Mouse (Mus musculus): ENCODE results near the gene Gm20388.

DNA sequence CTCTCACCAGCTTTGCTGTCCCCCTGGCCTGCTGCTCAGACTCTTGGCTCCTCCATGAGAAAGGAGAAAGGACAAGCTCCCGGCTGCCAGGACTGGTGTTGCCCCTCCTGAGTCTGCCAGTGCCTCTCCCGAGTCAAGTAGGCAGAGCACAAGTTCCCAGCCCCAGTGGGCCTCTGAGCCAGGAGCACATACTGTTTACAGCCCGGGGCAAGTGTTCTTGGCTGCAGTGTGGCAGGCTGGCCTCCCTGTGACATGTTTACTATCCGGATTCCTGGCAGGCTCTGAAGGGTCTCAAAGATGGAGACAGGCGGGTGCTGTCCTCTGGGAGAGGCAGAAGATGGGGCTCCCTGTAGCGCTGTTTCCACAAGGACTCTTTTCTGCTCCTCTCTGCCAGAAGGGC, 346.3 kb downstream of the Gm20388 start:
- TF ChIP-seq CTCF (IDR thresholded peaks at IDR 0.05; ENCODE audit: extremely low read depth, insufficient read depth, low read length) (no peak), POLR2A (IDR thresholded peaks at IDR 0.05; ENCODE audit: extremely low read depth, insufficient read depth, low read length) (no peak)

Measured in cortical plate, adult 2 months (tissue).